Mouse (Mus musculus) forebrain, embryonic 11.5 days (tissue): ENCODE data around the gene Calml3. TPM values are rescaled to one million over a fixed set of nuclear protein-coding genes. Genes with fewer than 3 reads are reported as not detected.

Experiments
- ATAC-seq: fragments of 200-750 bp; cut with Nextera tagmentation; replicated peaks from 2 replicates; pipeline ENCODE4 v1.8.0; 2017; ENCODE audit warnings: moderate TSS enrichment; ENCODE audit not compliant: low FRiP score
- DNase-seq: peaks from one replicate; pipeline ENCODE4 v3.0.0-alpha.2; 2017; ENCODE audit warnings: low spot score
- H3K27ac ChIP-seq: fragments of 300-500 bp; sonication (generic); 2 replicates; pipeline ENCODE4 v1.5.1; 2014; ENCODE audit warnings: low read depth, low read length
- H3K27me3 ChIP-seq: fragments of 300-500 bp; sonication (generic); 2 replicates; pipeline ENCODE4 v1.6.1; 2014; ENCODE audit warnings: mild to moderate bottlenecking, low read length, mixed read lengths; ENCODE audit not compliant: control insufficient read depth, insufficient read depth
- H3K36me3 ChIP-seq: fragments of 300-500 bp; sonication (generic); 2 replicates; pipeline ENCODE4 v1.6.1; 2014; ENCODE audit warnings: mild to moderate bottlenecking, low read length, moderate library complexity, mixed read lengths; ENCODE audit not compliant: control insufficient read depth, insufficient read depth
- H3K4me1 ChIP-seq: fragments of 300-500 bp; sonication (generic); replicated peaks from 2 replicates; pipeline ENCODE4 v1.6.1; 2014; ENCODE audit warnings: low read length, mixed read lengths; ENCODE audit not compliant: control insufficient read depth, insufficient read depth
- H3K4me2 ChIP-seq: fragments of 300-500 bp; sonication (generic); 2 replicates; pipeline ENCODE4 v1.6.1; 2014; ENCODE audit warnings: low read depth, mild to moderate bottlenecking, low read length, moderate library complexity, mixed read lengths; ENCODE audit not compliant: severe bottlenecking
- H3K4me3 ChIP-seq: fragments of 300-500 bp; sonication (generic); 2 replicates; pipeline ENCODE4 v1.5.1; 2014; ENCODE audit warnings: low read depth, low read length
- H3K9ac ChIP-seq: fragments of 300-500 bp; sonication (generic); 2 replicates; pipeline ENCODE4 v1.6.1; 2014; ENCODE audit warnings: low read length
- H3K9me3 ChIP-seq: fragments of 300-500 bp; sonication (generic); 2 replicates; pipeline ENCODE4 v1.6.1; 2016; ENCODE audit warnings: low read length, mixed read lengths; ENCODE audit not compliant: control insufficient read depth
- WGBS: fragments of 180-500 bp; shearing (Covaris S2); extraction: QIAGEN DNeasy Blood & Tissue Kit; methylation state at CpG from one replicate; pipeline ENCODE4 v1.1.7; 2014; 5-methylcytosine and 5-hydroxymethylcytosine counted together
- polyA plus RNA-seq: library from polyadenylated mRNA; unstranded; fragments of >200 nt; fragmentation: Nextera tagmentation; extraction: Ambion mirVana; gene quantifications from 2 replicates; pipeline ENCODE4 v1.2.1, GENCODE M21; 2014

Gene Calml3
- polyA plus RNA-seq, 1 experiment from 2014 or later: not detected

GRCm38 (mm10) chr13:3777216-3777912 is 26.8 kb downstream of the Calml3 start:
- no peak overlapping the region for H3K4me3 ChIP-seq
- no peaks in the 10 kb centered on the region for H3K4me1 ChIP-seq
- no peak overlapping the region for H3K4me2 ChIP-seq
- ATAC-seq (no peak), DNase-seq (no peak)
- H3K36me3 ChIP-seq: no peaks in the 10 kb centered on the region
- no peak overlapping the region for H3K9ac ChIP-seq
- 81% methylated on average over 5 of the region's 5 CpGs for WGBS
- H3K9me3 ChIP-seq: no peaks in the 10 kb centered on the region
- H3K27me3 ChIP-seq: no peaks in the 10 kb centered on the region
- no peak overlapping the region for H3K27ac ChIP-seq

- no peak for DNase-seq
- H3K27me3 ChIP-seq: no peaks in the 10 kb centered on the region
- ATAC-seq: no peak
- no peak overlapping the region for H3K4me3 ChIP-seq
- no peak overlapping the region for H3K4me2 ChIP-seq
- H3K27ac ChIP-seq: no peak overlapping the region
- H3K36me3 ChIP-seq: no peaks in the 10 kb centered on the region
- H3K4me1 ChIP-seq: no peaks in the 10 kb centered on the region
- WGBS: 87% methylated on average over 4 of the region's 4 CpGs
- no peaks in the 10 kb centered on the region for H3K9me3 ChIP-seq
- no peak overlapping the region for H3K9ac ChIP-seq
Measured at GRCm38 (mm10) chr13:3776446-3776845, 27.7 kb downstream of the Calml3 start.

GRCm38 (mm10) chr13:3774991-3775390 is 29.1 kb downstream of the Calml3 start:
- no peak for DNase-seq
- Histone ChIP-seq H3K36me3 (no peaks in the 10 kb centered on the region), H3K4me3 (no peak overlapping the region), H3K4me2 (no peak overlapping the region), H3K4me1 (no peaks in the 10 kb centered on the region), H3K9ac (no peak overlapping the region), H3K9me3 (no peaks in the 10 kb centered on the region), H3K27ac (no peak overlapping the region), H3K27me3 (no peaks in the 10 kb centered on the region)
- no peak for ATAC-seq
- 83% methylated on average over 4 of the region's 4 CpGs for WGBS

- no peaks in the 10 kb centered on the region for H3K36me3 ChIP-seq
- H3K4me3 ChIP-seq: no peak overlapping the region
- no peaks in the 10 kb centered on the region for H3K27me3 ChIP-seq
- ATAC-seq (no peak), DNase-seq (no peak)
- no peak overlapping the region for H3K9ac ChIP-seq
- no peak overlapping the region for H3K4me2 ChIP-seq
- no peaks in the 10 kb centered on the region for H3K9me3 ChIP-seq
- no peak overlapping the region for H3K27ac ChIP-seq
- no peaks in the 10 kb centered on the region for H3K4me1 ChIP-seq
- WGBS: 90% methylated on average over 3 of the region's 3 CpGs
Measured at GRCm38 (mm10) chr13:3774280-3774679, 29.8 kb downstream of the Calml3 start.

- H3K4me2 ChIP-seq: no peak overlapping the region
- WGBS: 90% methylated on average over 2 of the region's 2 CpGs
- H3K27ac ChIP-seq: no peak overlapping the region
- no peaks in the 10 kb centered on the region for H3K27me3 ChIP-seq
- H3K9ac ChIP-seq: no peak overlapping the region
- DNase-seq (no peak), ATAC-seq (no peak)
- no peak overlapping the region for H3K4me3 ChIP-seq
- no peaks in the 10 kb centered on the region for H3K36me3 ChIP-seq
- no peaks in the 10 kb centered on the region for H3K9me3 ChIP-seq
- no peaks in the 10 kb centered on the region for H3K4me1 ChIP-seq
Measured at GRCm38 (mm10) chr13:3773149-3773688, 30.9 kb downstream of the Calml3 start.

- no peak for ATAC-seq
- Histone ChIP-seq H3K27ac (no peak overlapping the region), H3K4me2 (no peak overlapping the region), H3K27me3 (no peaks in the 10 kb centered on the region), H3K36me3 (no peaks in the 10 kb centered on the region), H3K9ac (no peak overlapping the region), H3K4me3 (no peak overlapping the region), H3K9me3 (no peaks in the 10 kb centered on the region), H3K4me1 (no peaks in the 10 kb centered on the region)
- 91% methylated on average over 5 of the region's 5 CpGs for WGBS
- no peak for DNase-seq
Measured at GRCm38 (mm10) chr13:3771221-3771620, 32.9 kb downstream of the Calml3 start.

- H3K36me3 ChIP-seq: no peaks in the 10 kb centered on the region
- no peak overlapping the region for H3K4me3 ChIP-seq
- ATAC-seq (no peak), DNase-seq (no peak)
- WGBS: 87% methylated on average over 11 of the region's 11 CpGs
- H3K27me3 ChIP-seq: no peaks in the 10 kb centered on the region
- no peak overlapping the region for H3K4me2 ChIP-seq
- no peak overlapping the region for H3K27ac ChIP-seq
- no peaks in the 10 kb centered on the region for H3K4me1 ChIP-seq
- H3K9ac ChIP-seq: no peak overlapping the region
- H3K9me3 ChIP-seq: no peaks in the 10 kb centered on the region
Measured at GRCm38 (mm10) chr13:3770170-3771024, 33.7 kb downstream of the Calml3 start.

GRCm38 (mm10) chr13:3769531-3769930 is 34.6 kb downstream of the Calml3 start:
- H3K36me3 ChIP-seq: no peaks in the 10 kb centered on the region
- H3K4me1 ChIP-seq: no peaks in the 10 kb centered on the region
- ATAC-seq (no peak), DNase-seq (no peak)
- H3K4me3 ChIP-seq: no peak overlapping the region
- no peaks in the 10 kb centered on the region for H3K9me3 ChIP-seq
- WGBS: 90% methylated on average over 3 of the region's 3 CpGs
- H3K4me2 ChIP-seq: no peak overlapping the region
- no peak overlapping the region for H3K27ac ChIP-seq
- H3K9ac ChIP-seq: no peak overlapping the region
- H3K27me3 ChIP-seq: no peaks in the 10 kb centered on the region
